Mouse (Mus musculus) frontal cortex, postnatal 14 days (tissue): ENCODE results near the gene Ankmy1.

Source experiments
- DNase-seq, 2 experiments: peaks; one replicate each; pipeline ENCODE4 v3.0.0; 2022; ENCODE audit warnings: low spot score in 2 of 2

The Ankmy1 gene

GRCm38 (mm10) chr1:92911721-92912138 lies 9.0 kb upstream of the Ankmy1 start:
- peak in 1 of 2 experiments; percentile 15 for DNase-seq

DNA sequence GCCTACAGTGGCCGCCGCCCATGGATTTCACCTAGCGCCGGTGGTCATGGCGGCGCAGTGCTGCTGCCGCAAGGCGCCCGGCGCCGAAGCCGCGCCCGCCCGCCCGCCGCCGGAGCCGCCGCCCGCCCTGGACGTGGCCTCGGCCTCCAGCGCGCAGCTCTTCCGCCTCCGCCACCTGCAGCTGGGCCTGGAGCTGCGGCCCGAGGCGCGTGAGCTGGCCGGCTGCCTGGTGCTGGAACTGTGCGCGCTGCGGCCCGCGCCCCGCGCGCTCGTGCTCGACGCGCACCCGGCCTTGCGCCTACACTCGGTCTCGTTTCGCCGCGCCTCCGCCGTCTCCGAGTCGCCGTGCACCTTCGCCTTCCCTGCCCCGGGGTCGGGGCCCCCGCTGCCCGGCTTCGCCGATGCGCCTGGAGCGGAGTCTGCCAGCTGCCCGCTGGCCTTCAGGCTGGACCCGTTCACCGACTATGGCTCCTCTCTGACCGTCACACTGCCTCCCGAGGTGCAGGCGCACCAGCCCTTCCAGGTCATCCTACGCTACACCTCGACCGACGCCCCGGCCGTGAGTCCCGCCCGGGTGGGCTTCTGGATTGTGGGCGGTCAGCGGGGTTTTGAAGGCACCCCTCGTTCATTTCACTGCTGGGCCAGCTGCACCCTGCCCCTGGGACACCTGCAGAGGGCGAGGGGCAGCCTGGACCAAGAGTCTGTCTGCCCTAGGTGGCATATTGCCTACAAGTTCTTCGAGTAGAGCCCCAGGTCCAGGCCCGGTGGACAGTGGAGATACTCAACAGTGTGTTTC lies 8.4 kb upstream of the Ankmy1 start:
- peak; percentile 51 to 61 for DNase-seq

DNA sequence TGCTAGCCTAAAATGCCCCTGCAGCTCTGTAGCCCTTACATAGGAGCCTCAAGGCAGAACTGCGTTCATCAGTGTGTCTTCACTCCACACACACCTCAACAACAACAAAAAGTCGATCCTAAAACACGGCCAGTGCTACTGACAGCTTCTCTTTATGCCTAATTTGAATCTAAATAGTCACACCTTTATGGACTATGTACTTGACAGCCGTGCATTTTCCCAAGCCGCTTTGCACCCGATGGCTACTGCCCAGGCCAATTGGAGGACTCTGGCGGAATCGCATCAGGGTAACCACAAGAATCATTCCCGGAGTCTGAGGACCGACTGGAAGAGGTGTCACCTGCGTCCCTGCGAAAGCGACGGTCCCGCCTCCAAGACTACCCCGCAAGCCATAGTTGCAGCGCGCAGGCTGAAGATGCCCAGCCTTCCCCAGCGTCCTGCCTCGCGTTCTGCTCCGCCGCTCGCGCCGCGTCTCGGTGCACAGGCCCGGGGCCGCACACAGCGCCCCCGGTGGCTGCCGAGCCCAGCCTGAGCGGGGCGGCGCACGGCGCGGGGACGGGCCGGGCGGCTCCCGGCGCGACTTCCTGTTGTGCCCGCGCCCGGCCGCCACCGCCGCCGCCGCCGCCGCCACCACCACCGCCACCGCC lies 7.7 kb upstream of the Ankmy1 start, which contains the start of gene Rnpepl1:
Gene Rnpepl1 (plus strand): TSS at position 545 of the 647 bp plus-strand sequence.
- DNase-seq, result peak; percentile 58 to 70

- DNase-seq, result no peak
Measured at GRCm38 (mm10) chr1:92909068-92909467, 6.4 kb upstream of the Ankmy1 start.

- no peak for DNase-seq
Measured at GRCm38 (mm10) chr1:92908664-92909063, 6.0 kb upstream of the Ankmy1 start.

DNA sequence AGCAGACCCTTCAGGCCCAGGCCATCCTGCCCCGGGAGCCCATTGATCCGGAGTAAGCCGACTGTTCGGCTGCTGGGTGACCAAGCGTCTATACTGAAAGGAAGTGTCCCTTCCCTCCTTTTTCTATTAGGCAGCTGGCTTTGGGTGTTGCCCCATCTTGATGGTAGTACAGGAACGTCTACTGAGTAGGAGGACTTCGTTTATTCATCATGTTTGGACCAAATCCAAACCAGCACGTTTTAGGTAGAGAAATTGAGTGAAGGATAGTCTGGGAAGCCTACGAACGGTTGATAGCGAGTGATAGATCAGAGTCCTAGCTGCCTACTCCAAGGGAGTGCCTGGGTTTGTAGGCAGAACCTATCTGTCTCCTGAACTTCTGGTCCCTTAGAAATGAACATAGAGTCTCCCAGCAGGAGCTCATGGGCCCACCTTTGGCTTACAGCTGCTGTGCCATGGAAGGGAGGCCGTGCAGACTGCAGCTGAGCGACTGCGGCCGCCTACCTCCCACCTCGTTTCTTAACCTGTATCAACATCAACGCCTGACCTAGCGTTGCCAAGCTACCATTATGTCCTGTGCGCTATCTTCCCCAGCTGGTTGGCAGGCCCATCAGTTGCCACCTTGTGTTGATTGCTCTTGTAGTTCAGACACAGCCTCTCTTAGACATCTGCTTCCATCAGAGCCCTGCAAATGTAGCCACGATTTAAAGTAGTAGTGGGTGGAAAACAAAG lies 5.1 kb upstream of the Ankmy1 start:
- DNase-seq, result no peak

DNA sequence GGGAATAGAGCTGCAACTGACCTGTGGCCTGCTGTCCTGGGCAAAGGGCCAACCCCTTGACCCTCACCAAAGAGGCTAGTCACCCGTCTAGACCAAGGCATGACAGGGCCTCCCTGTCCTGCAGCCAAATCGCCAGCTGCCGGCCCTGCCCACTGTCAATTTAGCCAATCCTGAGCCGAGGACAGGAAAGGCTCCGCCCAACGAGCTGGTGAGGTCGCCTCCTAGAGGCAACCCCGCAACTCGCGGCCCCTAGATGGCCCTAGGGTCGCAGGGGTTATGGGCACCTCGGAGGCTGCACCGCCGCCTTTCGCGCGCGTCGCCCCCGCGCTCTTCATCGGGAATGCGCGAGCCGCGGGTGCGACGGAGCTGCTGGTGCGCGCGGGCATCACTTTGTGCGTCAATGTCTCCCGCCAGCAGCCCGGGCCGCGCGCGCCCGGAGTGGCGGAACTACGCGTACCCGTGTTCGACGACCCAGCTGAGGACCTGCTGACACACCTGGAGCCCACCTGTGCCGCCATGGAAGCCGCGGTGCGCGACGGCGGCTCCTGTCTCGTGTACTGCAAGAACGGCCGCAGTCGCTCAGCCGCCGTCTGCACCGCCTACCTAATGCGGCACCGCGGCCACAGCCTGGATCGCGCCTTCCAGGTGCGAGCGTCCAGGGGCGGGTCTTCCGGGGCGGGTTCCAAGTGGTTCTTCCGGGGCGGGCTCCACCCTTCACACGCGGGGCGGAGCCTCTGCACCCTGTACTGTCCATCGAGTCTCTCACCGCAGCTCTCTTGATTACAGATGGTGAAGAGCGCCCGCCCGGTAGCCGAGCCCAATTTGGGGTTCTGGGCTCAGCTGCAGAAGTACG lies 4.3 kb upstream of the Ankmy1 start, which contains the start of gene Dusp28:
Gene Dusp28 (plus strand): TSS at position 203 of the 853 bp plus-strand sequence.
- DNase-seq, result peak; percentile 68 to 78

GRCm38 (mm10) chr1:92905703-92906310 lies 3.1 kb upstream of the Ankmy1 start:
- no peak for DNase-seq

DNA sequence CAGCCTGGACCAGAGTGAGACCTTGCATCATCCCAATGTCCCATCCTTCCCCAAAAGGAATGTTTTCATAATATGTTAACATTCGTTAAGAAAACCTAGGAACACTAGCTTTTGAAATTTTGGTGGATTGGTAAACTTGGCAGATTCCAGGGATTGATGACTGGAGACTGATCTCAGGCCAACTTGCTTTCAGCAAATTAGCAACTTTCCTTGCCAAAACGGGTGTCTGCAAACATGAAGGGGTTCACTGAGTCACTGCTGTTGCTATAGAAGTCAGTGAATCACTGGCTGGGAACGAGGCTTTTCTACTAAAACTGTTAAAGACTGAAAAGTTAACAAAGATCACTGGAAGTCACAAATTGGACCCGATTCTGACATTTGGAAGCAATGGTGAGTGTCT lies 921 bp upstream of the Ankmy1 start:
- no peak for DNase-seq

DNA sequence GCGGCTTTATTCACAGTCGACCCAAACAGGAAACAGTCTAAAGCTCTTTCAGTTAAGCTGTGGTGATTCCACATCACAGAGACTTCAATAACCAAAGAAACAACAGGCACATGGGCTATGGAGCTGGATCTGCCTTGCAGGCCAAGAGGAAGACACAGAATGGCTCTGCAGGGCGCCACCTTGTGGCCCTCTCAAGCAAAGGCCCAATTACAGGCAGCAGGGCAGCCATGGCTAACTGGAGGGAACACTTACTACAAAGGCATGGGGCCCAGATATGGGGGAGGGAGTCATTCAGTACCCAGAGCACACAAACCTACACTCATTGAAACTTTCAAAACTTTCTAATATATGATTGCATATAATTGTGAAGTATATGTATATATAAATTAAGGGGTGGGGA lies 7.6 kb downstream of the Ankmy1 start:
- DNase-seq, result peak; percentile 69 to 79

GRCm38 (mm10) chr1:92893896-92894295 lies 8.8 kb downstream of the Ankmy1 start:
- DNase-seq, result no peak

DNA sequence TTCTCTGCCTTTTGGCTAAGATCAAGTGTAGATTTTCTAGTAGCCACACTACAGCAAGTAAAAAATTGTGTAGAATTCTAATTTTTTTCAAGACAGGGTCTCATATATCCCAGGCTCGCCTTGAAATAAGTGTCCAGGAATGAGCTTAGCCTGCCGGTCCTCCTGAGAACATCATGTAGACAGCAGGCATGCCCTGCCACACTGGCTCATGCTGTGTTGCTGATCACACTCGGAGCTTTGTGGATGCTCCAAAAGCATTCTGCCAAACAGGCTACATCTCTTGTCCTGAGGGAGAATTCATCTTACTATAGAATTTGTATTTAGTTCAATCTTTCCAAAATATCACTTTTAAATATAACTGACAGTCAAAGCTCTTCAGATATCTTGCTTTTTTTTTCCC lies 9.9 kb downstream of the Ankmy1 start:
- no peak for DNase-seq

DNA sequence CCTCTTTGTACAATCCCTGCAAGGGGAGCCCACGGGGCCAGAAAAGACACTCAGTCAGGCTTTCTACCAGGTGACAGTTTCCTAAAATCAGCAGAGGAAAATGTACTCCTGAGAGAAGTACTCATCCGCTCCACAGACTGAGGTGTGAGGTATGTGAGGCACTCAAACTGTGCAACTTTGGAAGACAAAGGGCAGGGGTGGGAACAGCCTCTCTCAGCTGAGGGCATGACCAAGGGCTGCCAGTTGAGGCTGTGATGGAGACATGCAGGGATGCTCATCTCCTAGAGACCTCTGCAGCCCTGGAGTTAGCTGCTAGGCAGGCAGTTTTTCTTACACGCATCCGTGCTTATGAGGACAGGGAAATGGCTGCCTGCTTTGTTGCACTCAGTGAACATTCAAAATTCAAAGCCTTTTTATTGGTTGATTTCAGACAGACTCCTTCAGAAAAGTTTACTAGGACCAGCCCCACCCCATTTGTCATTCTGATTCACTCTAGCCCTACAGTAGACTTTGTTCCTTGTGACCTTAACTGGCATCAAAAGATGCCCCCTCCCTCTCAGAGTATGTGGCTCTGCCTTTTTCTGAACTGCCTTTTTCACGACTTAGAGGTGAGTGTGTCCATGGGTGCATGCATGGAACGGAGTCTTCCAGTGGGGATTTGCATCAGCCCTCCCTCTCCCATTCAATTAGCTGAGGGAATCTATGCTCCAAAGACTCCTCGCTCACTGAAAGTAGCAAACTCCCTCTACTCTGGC lies 13.6 kb downstream of the Ankmy1 start:
- DNase-seq, result no peak

- DNase-seq, result no peak
Measured at GRCm38 (mm10) chr1:92881982-92882381, 20.7 kb downstream of the Ankmy1 start.

- no peak for DNase-seq
Measured at GRCm38 (mm10) chr1:92880101-92880500, 22.6 kb downstream of the Ankmy1 start.

- DNase-seq, result no peak
Measured at GRCm38 (mm10) chr1:92879266-92879665, 23.4 kb downstream of the Ankmy1 start.

DNA sequence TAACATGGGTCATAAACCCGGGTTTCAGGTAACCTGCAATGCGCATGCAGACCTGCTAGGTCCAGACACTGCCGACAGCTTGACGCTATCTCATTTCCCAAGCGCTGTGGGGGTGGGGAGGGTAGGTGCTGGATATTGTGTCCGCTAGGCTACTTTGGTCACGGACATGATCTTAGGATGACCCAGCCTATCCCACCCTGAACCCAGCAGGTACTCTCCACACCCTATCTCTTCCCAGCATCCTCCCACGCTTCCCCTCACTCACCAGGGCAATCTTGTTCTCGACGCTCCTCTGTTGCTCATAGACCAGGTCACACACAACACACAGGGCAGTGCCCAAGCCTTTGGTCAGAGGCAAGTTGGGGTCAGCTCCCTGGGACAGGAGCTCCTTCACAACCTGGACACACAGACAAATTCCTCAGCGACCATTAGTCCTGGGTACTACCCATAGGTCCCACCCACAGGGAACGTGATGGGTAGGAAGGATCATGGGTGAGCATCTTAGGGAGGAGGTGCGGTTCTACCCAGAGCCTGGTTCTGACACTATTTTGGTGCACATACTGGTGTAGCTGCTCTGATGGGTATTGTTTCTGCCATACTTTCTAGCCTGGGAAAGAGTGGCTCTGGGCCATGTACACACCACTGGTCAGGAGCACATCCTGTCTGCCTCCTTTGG lies 24.5 kb downstream of the Ankmy1 start:
- DNase-seq, result no peak

DNA sequence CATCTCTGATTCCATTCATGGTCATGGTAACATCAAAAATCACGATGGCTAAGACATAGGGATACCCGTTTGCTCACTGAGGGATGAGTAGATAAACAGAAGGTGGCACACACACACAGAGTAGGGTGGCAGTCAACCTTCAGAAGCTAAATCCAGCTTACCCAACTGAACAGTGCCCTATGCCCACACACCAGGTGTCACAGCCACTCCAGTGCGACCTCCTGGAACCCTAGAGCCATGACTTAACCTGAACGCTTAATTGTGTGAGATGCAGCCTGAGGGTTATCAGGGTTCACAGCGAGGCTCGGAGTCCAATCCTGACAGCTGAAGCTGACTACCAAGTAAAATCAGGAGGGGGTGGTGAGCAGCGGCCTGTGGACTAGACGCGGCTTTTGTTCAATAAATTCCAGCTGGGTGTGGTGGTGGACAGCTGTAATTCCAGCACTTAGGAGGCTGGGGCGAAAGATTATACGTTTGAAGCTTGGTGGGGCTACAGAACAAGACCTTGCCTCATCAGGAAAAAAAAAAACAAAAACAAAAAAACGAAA lies 25.2 kb downstream of the Ankmy1 start:
- DNase-seq, result no peak

DNA sequence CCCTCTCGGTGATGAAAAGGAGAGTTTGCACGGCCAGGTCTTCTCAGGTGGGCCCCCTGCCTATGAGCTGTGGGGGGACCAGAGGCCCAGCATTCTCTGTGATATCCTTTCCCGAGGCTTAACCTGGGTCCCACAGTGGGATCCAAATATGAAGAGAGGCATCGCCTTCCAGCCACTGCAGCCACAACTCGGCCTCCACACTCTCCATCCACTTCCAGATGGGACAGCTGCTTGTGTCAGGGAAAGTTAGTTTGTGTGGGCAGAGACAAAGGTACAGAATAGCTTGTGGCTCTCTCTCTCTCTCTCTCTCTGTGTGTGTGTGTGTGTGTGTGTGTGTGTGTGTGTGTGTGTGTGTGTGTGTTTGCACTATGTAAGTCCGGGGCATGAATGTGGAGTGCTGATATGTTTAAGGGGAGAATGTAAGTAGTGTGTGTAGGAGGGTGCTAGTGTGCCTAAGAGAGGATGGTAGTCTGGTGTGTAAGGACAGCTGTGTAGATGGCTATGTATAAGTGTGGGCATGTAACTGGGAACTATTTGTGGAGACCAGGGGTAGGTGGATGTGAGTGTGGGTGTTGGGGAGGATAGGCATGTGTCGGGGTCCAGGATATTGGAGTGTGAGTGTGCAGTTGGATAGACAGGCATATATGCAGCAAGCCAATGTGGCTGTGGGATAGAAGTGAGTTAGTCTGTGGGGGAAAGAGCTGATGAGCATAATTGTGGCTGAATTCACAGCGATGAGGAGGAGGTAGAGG lies 27.2 kb downstream of the Ankmy1 start:
- no peak for DNase-seq
